Mouse (Mus musculus): Measurements from ENCODE around the gene Cul1. TPM values are rescaled to one million over a fixed set of nuclear protein-coding genes. Genes with fewer than 3 reads are reported as not detected.

Cul1 gene
- polyA plus RNA-seq, 1 experiment = 26.3 TPM

- no peaks in the 10 kb centered on the region for H3K27me3 ChIP-seq (ENCODE audit: control insufficient read depth, insufficient read depth, insufficient read length)
- H3K36me3 ChIP-seq (ENCODE audit: control insufficient read depth, insufficient read depth) = peaks cover 79% of the 10 kb centered on the region
- H3K79me2 ChIP-seq (ENCODE audit: control insufficient read depth, insufficient read depth) = peaks cover 53% of the 10 kb centered on the region
- TF ChIP-seq MYOD1 (IDR thresholded peaks at IDR 0.05; ENCODE audit: control insufficient read depth, insufficient read length, low read depth) = no peak
- TF ChIP-seq MAX (IDR thresholded peaks at IDR 0.05) = no peak
- no peak for TF ChIP-seq MYOG (IDR thresholded peaks at IDR 0.05; ENCODE audit: control insufficient read depth, extremely low read depth, insufficient read length)
- no peak for TF ChIP-seq CTCF (IDR thresholded peaks at IDR 0.05; ENCODE audit: control insufficient read depth, insufficient read depth, insufficient read length)
- TF ChIP-seq CEBPB (IDR thresholded peaks at IDR 0.05; ENCODE audit: low read depth) = no peak
- no peak for TF ChIP-seq FOSL1 (IDR thresholded peaks at IDR 0.05; ENCODE audit: insufficient read depth, low read length, poor library complexity, severe bottlenecking)
- TF ChIP-seq USF1 (IDR thresholded peaks at IDR 0.05; ENCODE audit: low read depth) = no peak
- H3K79me3 ChIP-seq (ENCODE audit: low read depth) = peaks cover 14% of the 10 kb centered on the region
- H3K4me3 ChIP-seq (ENCODE audit: insufficient read depth, poor library complexity, severe bottlenecking) = no peak overlapping the region
- no peak overlapping the region for H3ac ChIP-seq (ENCODE audit: control insufficient read depth, insufficient read length, low read depth)
Measured at GRCm38 (mm10) chr6:47560407-47560806, 107.2 kb downstream of the Cul1 start.

GRCm38 (mm10) chr6:47560846-47561245 is 107.6 kb downstream of the Cul1 start:
- H3K36me3 ChIP-seq (ENCODE audit: control insufficient read depth, insufficient read depth) = peaks cover 80% of the 10 kb centered on the region
- no peak overlapping the region for H3ac ChIP-seq (ENCODE audit: control insufficient read depth, insufficient read length, low read depth)
- H3K4me3 ChIP-seq (ENCODE audit: insufficient read depth, poor library complexity, severe bottlenecking) = no peak overlapping the region
- TF ChIP-seq FOSL1 (IDR thresholded peaks at IDR 0.05; ENCODE audit: insufficient read depth, low read length, poor library complexity, severe bottlenecking) = no peak
- no peak for TF ChIP-seq USF1 (IDR thresholded peaks at IDR 0.05; ENCODE audit: low read depth)
- TF ChIP-seq MYOD1 (IDR thresholded peaks at IDR 0.05; ENCODE audit: control insufficient read depth, insufficient read length, low read depth) = no peak
- no peak for TF ChIP-seq MYOG (IDR thresholded peaks at IDR 0.05; ENCODE audit: control insufficient read depth, extremely low read depth, insufficient read length)
- no peak for TF ChIP-seq CTCF (IDR thresholded peaks at IDR 0.05; ENCODE audit: control insufficient read depth, insufficient read depth, insufficient read length)
- TF ChIP-seq CEBPB (IDR thresholded peaks at IDR 0.05; ENCODE audit: low read depth) = no peak
- no peak for TF ChIP-seq MAX (IDR thresholded peaks at IDR 0.05)
- peaks cover 57% of the 10 kb centered on the region for H3K79me2 ChIP-seq (ENCODE audit: control insufficient read depth, insufficient read depth)
- no peaks in the 10 kb centered on the region for H3K27me3 ChIP-seq (ENCODE audit: control insufficient read depth, insufficient read depth, insufficient read length)
- peaks cover 14% of the 10 kb centered on the region for H3K79me3 ChIP-seq (ENCODE audit: low read depth)

- no peak overlapping the region for H3K4me3 ChIP-seq (ENCODE audit: insufficient read depth, poor library complexity, severe bottlenecking)
- H3K79me2 ChIP-seq (ENCODE audit: control insufficient read depth, insufficient read depth) = peaks cover 63% of the 10 kb centered on the region
- H3K36me3 ChIP-seq (ENCODE audit: control insufficient read depth, insufficient read depth) = peaks cover 82% of the 10 kb centered on the region
- peaks cover 18% of the 10 kb centered on the region for H3K79me3 ChIP-seq (ENCODE audit: low read depth)
- no peaks in the 10 kb centered on the region for H3K27me3 ChIP-seq (ENCODE audit: control insufficient read depth, insufficient read depth, insufficient read length)
- TF ChIP-seq MAX (IDR thresholded peaks at IDR 0.05) = no peak
- TF ChIP-seq CTCF (IDR thresholded peaks at IDR 0.05; ENCODE audit: control insufficient read depth, insufficient read depth, insufficient read length) = no peak
- TF ChIP-seq USF1 (IDR thresholded peaks at IDR 0.05; ENCODE audit: low read depth) = no peak
- no peak for TF ChIP-seq CEBPB (IDR thresholded peaks at IDR 0.05; ENCODE audit: low read depth)
- TF ChIP-seq MYOG (IDR thresholded peaks at IDR 0.05; ENCODE audit: control insufficient read depth, extremely low read depth, insufficient read length) = no peak
- TF ChIP-seq MYOD1 (IDR thresholded peaks at IDR 0.05; ENCODE audit: control insufficient read depth, insufficient read length, low read depth) = no peak
- no peak for TF ChIP-seq FOSL1 (IDR thresholded peaks at IDR 0.05; ENCODE audit: insufficient read depth, low read length, poor library complexity, severe bottlenecking)
- no peak overlapping the region for H3ac ChIP-seq (ENCODE audit: control insufficient read depth, insufficient read length, low read depth)
Measured at GRCm38 (mm10) chr6:47561426-47561825, 108.2 kb downstream of the Cul1 start.

GRCm38 (mm10) chr6:47565326-47566035 is 112.3 kb downstream of the Cul1 start:
- Histone ChIP-seq H3K27me3 (ENCODE audit: control insufficient read depth, insufficient read depth, insufficient read length) (no peaks in the 10 kb centered on the region), H3K79me2 (ENCODE audit: control insufficient read depth, insufficient read depth) (peaks cover 62% of the 10 kb centered on the region), H3K79me3 (ENCODE audit: low read depth) (peaks cover 20% of the 10 kb centered on the region), H3ac (ENCODE audit: control insufficient read depth, insufficient read length, low read depth) (no peak overlapping the region), H3K4me3 (ENCODE audit: insufficient read depth, poor library complexity, severe bottlenecking) (no peak overlapping the region), H3K36me3 (ENCODE audit: control insufficient read depth, insufficient read depth) (peaks cover 76% of the 10 kb centered on the region)
- TF ChIP-seq CEBPB (IDR thresholded peaks at IDR 0.05; ENCODE audit: low read depth) = no peak
- no peak for TF ChIP-seq MYOD1 (IDR thresholded peaks at IDR 0.05; ENCODE audit: control insufficient read depth, insufficient read length, low read depth)
- no peak for TF ChIP-seq FOSL1 (IDR thresholded peaks at IDR 0.05; ENCODE audit: insufficient read depth, low read length, poor library complexity, severe bottlenecking)
- TF ChIP-seq CTCF (IDR thresholded peaks at IDR 0.05; ENCODE audit: control insufficient read depth, insufficient read depth, insufficient read length) = no peak
- no peak for TF ChIP-seq MYOG (IDR thresholded peaks at IDR 0.05; ENCODE audit: control insufficient read depth, extremely low read depth, insufficient read length)
- TF ChIP-seq MAX (IDR thresholded peaks at IDR 0.05) = no peak
- TF ChIP-seq USF1 (IDR thresholded peaks at IDR 0.05; ENCODE audit: low read depth) = no peak

- no peaks in the 10 kb centered on the region for H3K27me3 ChIP-seq (ENCODE audit: control insufficient read depth, insufficient read depth, insufficient read length)
- no peak overlapping the region for H3ac ChIP-seq (ENCODE audit: control insufficient read depth, insufficient read length, low read depth)
- TF ChIP-seq USF1 (IDR thresholded peaks at IDR 0.05; ENCODE audit: low read depth) (no peak), MAX (IDR thresholded peaks at IDR 0.05) (no peak), MYOG (IDR thresholded peaks at IDR 0.05; ENCODE audit: control insufficient read depth, extremely low read depth, insufficient read length) (no peak), FOSL1 (IDR thresholded peaks at IDR 0.05; ENCODE audit: insufficient read depth, low read length, poor library complexity, severe bottlenecking) (no peak), CTCF (IDR thresholded peaks at IDR 0.05; ENCODE audit: control insufficient read depth, insufficient read depth, insufficient read length) (no peak), MYOD1 (IDR thresholded peaks at IDR 0.05; ENCODE audit: control insufficient read depth, insufficient read length, low read depth) (no peak), CEBPB (IDR thresholded peaks at IDR 0.05; ENCODE audit: low read depth) (no peak)
- H3K36me3 ChIP-seq (ENCODE audit: control insufficient read depth, insufficient read depth) = peaks cover 56% of the 10 kb centered on the region
- H3K4me3 ChIP-seq (ENCODE audit: insufficient read depth, poor library complexity, severe bottlenecking) = no peak overlapping the region
- peaks cover 20% of the 10 kb centered on the region for H3K79me3 ChIP-seq (ENCODE audit: low read depth)
- H3K79me2 ChIP-seq (ENCODE audit: control insufficient read depth, insufficient read depth) = peaks cover 16% of the 10 kb centered on the region
Measured at GRCm38 (mm10) chr6:47572887-47573286, 119.7 kb downstream of the Cul1 start.

Other genes with a start within 250 kb of the Cul1 start
- gene Ezh2, start 141.9 kb downstream of the Cul1 start, polyA plus RNA-seq (2012; fragmentation: generic; extraction: Trizol) = 44.5 TPM

All from C2C12 (cell line).